Mouse (Mus musculus) G1E (cell line): ENCODE results near the gene Gm27021. TPM values are rescaled to one million over a fixed set of nuclear protein-coding genes. Genes with fewer than 3 reads are reported as not detected.

ENCODE experiments used
- ATAC-seq: 2 replicates; pipeline ENCODE4 v1.8.0; 2016; ENCODE audit warnings: mild to moderate bottlenecking; ENCODE audit not compliant: insufficient number of reproducible peaks, poor library complexity, low FRiP score, severe bottlenecking; ENCODE audit errors: extremely low read depth
- DNase-seq: peaks from one replicate; pipeline ENCODE4 v3.0.0; 2012; ENCODE audit warnings: low spot score
- H3K27me3 ChIP-seq: 2 replicates; pipeline ENCODE4 v1.6.1; 2012; ENCODE audit warnings: mild to moderate bottlenecking, low read length, inconsistent platforms; ENCODE audit not compliant: insufficient read depth
- H3K36me3 ChIP-seq: replicated peaks from 2 replicates; pipeline ENCODE3; 2012; ENCODE audit warnings: mild to moderate bottlenecking, inconsistent platforms
- H3K4me1 ChIP-seq: 2 replicates; pipeline ENCODE4 v1.6.1; 2012; ENCODE audit warnings: low read depth, low read length, inconsistent platforms, mixed read lengths; ENCODE audit not compliant: insufficient read depth
- H3K4me3 ChIP-seq: 2 replicates; pipeline ENCODE4 v1.5.1; 2012; ENCODE audit warnings: low read depth, mild to moderate bottlenecking, inconsistent platforms, low read length, moderate library complexity, mixed read lengths
- H3K9me3 ChIP-seq: replicated peaks from 2 replicates; pipeline ENCODE4 v1.6.1; 2012; ENCODE audit warnings: inconsistent platforms
- CTCF ChIP-seq: IDR thresholded peaks from 2 replicates; pipeline ENCODE4 v1.5.1; 2012; ENCODE audit warnings: low read depth, low read length, inconsistent platforms, mixed read lengths
- GATA1 ChIP-seq: IDR thresholded peaks from 2 replicates; pipeline ENCODE4 v1.6.1; 2012; ENCODE audit warnings: borderline replicate concordance, low read length, inconsistent platforms, mixed read lengths
- GATA2 ChIP-seq: IDR thresholded peaks from 2 replicates; pipeline ENCODE4 v1.6.1; 2012; ENCODE audit warnings: low read depth, low read length, inconsistent platforms, borderline replicate concordance
- POLR2AphosphoS5 ChIP-seq: IDR thresholded peaks from 2 replicates; pipeline ENCODE4 v1.6.1; 2012; ENCODE audit warnings: low read depth, low read length, inconsistent platforms; ENCODE audit not compliant: insufficient replicate concordance
- TAL1 ChIP-seq: conservative IDR thresholded peaks from 2 replicates; pipeline ENCODE4 v1.6.1; 2012; ENCODE audit warnings: low read depth, low read length, inconsistent platforms, mixed read lengths
- polyA plus RNA-seq: library from polyadenylated mRNA; stranded (reverse); fragments of >175 nt; gene quantifications from 2 replicates; pipeline ENCODE4 v1.2.3, GENCODE M21; 2012
- total RNA-seq, 2 experiments: library from RNA; stranded (forward) in 1 of 2; stranded (reverse) in 1 of 2; fragments of 200-1000 nt in 1 of 2; fragments of >200 nt in 1 of 2; fragmentation: Nextera tagmentation in 1 of 2; gene quantifications; 2 replicates each; pipeline ENCODE4 v1.2.3; 2014 to 2017

Gene Gm27021
- total and polyA plus RNA-seq, 3 experiments = 0.77 TPM; not detected in 2

GRCm38 (mm10) chr8:120588908-120589771 is 78.7 kb downstream of the Gm27021 start, which contains the start of gene Gins2:
TSS of gene Gins2 (minus strand) at chr8:120589304.
- peak; percentile 98 for ATAC-seq
- peak within 1 kb of the TSS; percentile 99 for H3K4me3 ChIP-seq
- no peaks in the 10 kb centered on the region for H3K9me3 ChIP-seq
- peaks cover 16% of the 10 kb centered on the region for H3K27me3 ChIP-seq
- H3K36me3 ChIP-seq = peaks cover 36% of the 10 kb centered on the region
- TF ChIP-seq GATA2 (no peak), CTCF (no peak), POLR2AphosphoS5 (no peak), TAL1 (no peak), GATA1 (no peak)
- H3K4me1 ChIP-seq = peaks cover 31% of the 10 kb centered on the region
- DNase-seq = peak; percentile 93

GRCm38 (mm10) chr8:120585521-120585920 is 82.4 kb downstream of the Gm27021 start:
- TF ChIP-seq CTCF (no peak), TAL1 (no peak), GATA1 (no peak), GATA2 (no peak), POLR2AphosphoS5 (no peak)
- no peaks in the 10 kb centered on the region for H3K27me3 ChIP-seq
- no peaks in the 10 kb centered on the region for H3K9me3 ChIP-seq
- ATAC-seq (no peak), DNase-seq (no peak)
- H3K4me3 ChIP-seq = no peak overlapping the region
- H3K4me1 ChIP-seq = peaks cover 35% of the 10 kb centered on the region
- peaks cover 68% of the 10 kb centered on the region for H3K36me3 ChIP-seq

GRCm38 (mm10) chr8:120581811-120582210 is 86.1 kb downstream of the Gm27021 start:
- TF ChIP-seq TAL1 (no peak), GATA2 (no peak), CTCF (no peak), POLR2AphosphoS5 (no peak), GATA1 (no peak)
- peaks cover 18% of the 10 kb centered on the region for H3K4me1 ChIP-seq
- H3K36me3 ChIP-seq = peaks cover 94% of the 10 kb centered on the region
- no peaks in the 10 kb centered on the region for H3K27me3 ChIP-seq
- no peak for DNase-seq
- H3K4me3 ChIP-seq = no peak overlapping the region
- H3K9me3 ChIP-seq = no peaks in the 10 kb centered on the region
- ATAC-seq = no peak

GRCm38 (mm10) chr8:120581329-120581728 is 86.5 kb downstream of the Gm27021 start:
- ATAC-seq = no peak
- TF ChIP-seq GATA1 = no peak
- TF ChIP-seq TAL1 = no peak
- TF ChIP-seq GATA2 = no peak
- TF ChIP-seq POLR2AphosphoS5 = no peak
- Histone ChIP-seq H3K4me3 (no peak overlapping the region), H3K27me3 (no peaks in the 10 kb centered on the region), H3K4me1 (peaks cover 14% of the 10 kb centered on the region), H3K9me3 (no peaks in the 10 kb centered on the region), H3K36me3 (peaks cover 94% of the 10 kb centered on the region)
- DNase-seq = no peak

- H3K4me1 ChIP-seq = peaks cover 11% of the 10 kb centered on the region; the same call in 1 of the 2 replicates
- peaks cover 94% of the 10 kb centered on the region for H3K36me3 ChIP-seq
- no peak overlapping the region for H3K4me3 ChIP-seq
Measured at GRCm38 (mm10) chr8:120580336-120581000, 87.4 kb downstream of the Gm27021 start.

GRCm38 (mm10) chr8:120577821-120578220 is 90.1 kb downstream of the Gm27021 start:
- no peak for ATAC-seq
- Histone ChIP-seq H3K4me3 (no peak overlapping the region), H3K27me3 (no peaks in the 10 kb centered on the region), H3K9me3 (no peaks in the 10 kb centered on the region), H3K36me3 (peaks cover 99% of the 10 kb centered on the region), H3K4me1 (peaks cover 11% of the 10 kb centered on the region; the same call in 1 of the 2 replicates)
- no peak for DNase-seq
- TF ChIP-seq CTCF (no peak), GATA1 (no peak), TAL1 (no peak), GATA2 (no peak), POLR2AphosphoS5 (no peak)

More at GRCm38 (mm10) chr8:120580336-120581000, 87.4 kb downstream of the Gm27021 start:
- ATAC-seq = no peak
- no peak for DNase-seq
- H3K9me3 ChIP-seq = no peaks in the 10 kb centered on the region
- H3K27me3 ChIP-seq = no peaks in the 10 kb centered on the region
- TF ChIP-seq GATA2 (no peak), CTCF (no peak), POLR2AphosphoS5 (no peak)
